Mouse (Mus musculus) heart, adult 2 months (tissue): Measurements from ENCODE around the gene Asb1.

ENCODE experiments used
- CTCF ChIP-seq: fragments of 200-600 bp; IDR thresholded peaks from 2 replicates; pipeline ENCODE4 v1.8.1; 2022; ENCODE audit warnings: antibody characterized with exemption, mild to moderate bottlenecking, moderate library complexity
- EP300 ChIP-seq: fragments of 200-500 bp; IDR thresholded peaks from 2 replicates; pipeline ENCODE4 v1.6.1; 2011; ENCODE audit warnings: low read depth, low read length, control low read depth; ENCODE audit not compliant: insufficient read depth
- POLR2A ChIP-seq: fragments of 200-500 bp; IDR thresholded peaks from 2 replicates; pipeline ENCODE4 v1.6.1; 2011; ENCODE audit warnings: mild to moderate bottlenecking, low read depth, low read length, control low read depth; ENCODE audit not compliant: insufficient read depth

DNA sequence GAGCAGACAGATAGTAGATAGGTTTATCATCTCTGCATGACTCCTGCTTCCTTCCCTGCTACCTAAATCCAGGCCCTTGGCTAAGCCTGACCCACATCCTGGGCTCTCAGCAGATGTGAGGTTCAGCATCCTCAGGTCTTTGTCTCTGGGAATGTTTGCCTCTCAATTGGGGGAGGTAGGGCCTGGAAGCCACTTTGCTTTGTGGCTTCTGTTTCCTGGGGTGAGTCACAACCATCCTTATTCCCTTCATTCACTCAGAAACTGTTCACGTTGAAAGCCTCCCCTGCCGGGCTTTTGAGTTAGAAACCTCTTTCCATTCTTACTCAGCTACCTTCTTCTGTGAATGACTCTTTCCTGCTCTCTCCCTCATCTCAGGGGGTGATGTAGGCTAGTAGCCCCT, 47.6 kb upstream of the Asb1 start:
- TF ChIP-seq POLR2A = no peak
- no peak for TF ChIP-seq CTCF
- no peak for TF ChIP-seq EP300
